Mouse (Mus musculus) subcutaneous adipose tissue, adult 2 months (tissue): ENCODE data around the gene Tk1. TPM values are rescaled to one million over a fixed set of nuclear protein-coding genes. Genes with fewer than 3 reads are reported as not detected.

Source experiments
- polyA plus RNA-seq: library from polyadenylated mRNA; depleted of rRNA; stranded (reverse); fragments of >200 nt; gene quantifications from 2 replicates; pipeline ENCODE4 v1.2.3, GENCODE M21; 2012; ENCODE audit warnings: low replicate concordance; rRNA removed

Tk1 gene
- polyA plus RNA-seq = 4.8 and 39.0 TPM in 2 replicates

DNA sequence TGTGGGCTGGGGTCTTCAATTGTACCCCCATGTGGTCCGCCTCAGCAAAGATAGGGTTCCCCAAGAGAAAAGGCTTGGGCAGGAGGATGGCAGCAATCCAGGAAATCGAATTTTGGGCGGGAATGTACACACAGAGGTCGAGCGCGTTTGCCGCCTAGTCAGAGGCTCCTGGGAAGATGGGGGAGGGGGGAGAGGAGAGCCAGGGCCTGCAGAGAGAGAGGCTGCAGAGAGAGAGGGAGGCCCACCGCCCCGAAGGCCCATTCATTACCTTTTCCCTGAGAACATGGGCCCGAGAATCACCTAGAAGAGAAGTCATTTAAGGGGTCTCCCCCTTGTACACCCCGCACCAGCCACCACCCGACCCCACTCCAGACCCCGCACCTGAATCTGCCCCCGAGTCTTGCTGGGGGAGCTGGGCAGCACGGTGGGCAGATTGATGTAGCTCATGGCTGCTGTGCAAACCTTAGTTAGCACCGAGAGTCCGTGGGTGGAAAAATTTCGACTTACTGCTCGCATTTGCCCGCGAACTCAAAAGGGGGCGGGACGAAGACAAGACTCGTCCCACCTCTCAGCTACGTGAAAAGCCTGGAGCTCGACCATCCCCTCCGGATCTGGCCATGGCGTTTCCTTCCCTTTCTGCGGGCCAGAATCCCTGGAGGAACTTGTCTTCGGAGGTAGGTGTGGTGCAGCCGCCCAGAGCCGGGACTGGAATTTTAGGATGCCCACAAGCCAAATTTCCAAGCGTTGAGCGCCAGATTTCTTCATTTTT, at the start of gene Tk1, which contains the start of gene Afmid:
Gene Tk1, minus strand, starts transcription at position 760 of the 769 bp plus-strand sequence.
Gene Afmid, plus strand, starts transcription at position 592 of the 769 bp plus-strand sequence.

DNA sequence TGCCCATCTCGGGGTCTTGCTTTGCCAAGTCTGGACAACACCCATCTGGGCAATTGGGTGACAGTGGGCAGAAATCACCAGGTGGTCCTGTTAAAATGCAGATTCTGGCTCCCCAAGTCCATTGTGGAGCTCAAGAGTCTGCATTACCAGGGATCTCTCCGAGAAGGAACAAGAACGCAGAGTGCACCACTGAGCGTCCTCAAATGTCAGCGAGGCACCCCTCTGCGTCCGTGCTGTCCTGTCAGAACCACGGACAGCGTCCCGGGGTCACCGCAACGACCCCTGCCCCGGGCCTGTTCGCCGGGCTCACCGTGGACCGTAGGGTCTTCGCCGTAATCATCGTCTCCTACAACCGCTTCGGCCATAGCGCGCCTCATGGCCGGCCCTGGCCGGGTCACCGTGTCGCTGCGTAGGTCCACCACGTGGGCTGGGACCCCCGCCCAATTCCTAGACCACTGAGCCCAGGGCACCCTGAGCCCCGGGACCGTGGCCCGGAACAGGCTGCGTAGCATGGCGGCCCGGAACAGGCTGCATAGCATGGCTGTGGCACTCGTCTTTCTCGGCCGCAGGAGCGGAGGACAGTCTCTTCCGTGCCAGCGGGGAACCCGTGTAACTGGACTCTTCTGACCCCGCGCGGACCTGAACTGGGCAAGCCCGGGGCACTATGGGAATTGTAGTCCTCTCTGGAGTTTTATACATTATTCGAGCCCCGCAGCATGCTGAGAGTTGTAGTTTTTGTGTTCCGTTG, 47.1 kb upstream of the Tk1 start, which contains the start of gene Tha1:
Gene Tha1, minus strand, starts transcription at position 621 of the 748 bp plus-strand sequence.

DNA sequence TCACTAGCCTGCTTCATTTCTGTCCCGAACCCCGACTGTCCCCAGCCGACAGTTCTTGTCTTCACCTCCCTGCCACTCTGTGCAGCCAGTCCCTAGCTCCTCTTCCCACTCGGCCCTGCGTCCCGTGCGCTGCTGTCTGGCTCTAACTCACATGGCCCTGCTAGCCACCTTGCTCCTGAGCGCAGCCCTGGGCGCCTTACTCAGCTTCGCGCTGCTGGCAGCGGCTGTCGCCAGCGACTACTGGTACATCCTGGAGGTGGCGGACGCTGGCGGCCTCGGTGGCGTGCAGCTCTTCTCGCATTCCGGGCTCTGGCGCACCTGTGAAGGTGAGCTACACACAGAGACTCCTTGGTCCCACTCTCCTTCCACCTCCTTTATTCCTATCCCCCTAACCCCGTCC, 34.7 kb upstream of the Tk1 start, which contains the start of gene Tmem235:
Gene Tmem235, plus strand, starts transcription at position 152 of the 400 bp plus-strand sequence.

DNA sequence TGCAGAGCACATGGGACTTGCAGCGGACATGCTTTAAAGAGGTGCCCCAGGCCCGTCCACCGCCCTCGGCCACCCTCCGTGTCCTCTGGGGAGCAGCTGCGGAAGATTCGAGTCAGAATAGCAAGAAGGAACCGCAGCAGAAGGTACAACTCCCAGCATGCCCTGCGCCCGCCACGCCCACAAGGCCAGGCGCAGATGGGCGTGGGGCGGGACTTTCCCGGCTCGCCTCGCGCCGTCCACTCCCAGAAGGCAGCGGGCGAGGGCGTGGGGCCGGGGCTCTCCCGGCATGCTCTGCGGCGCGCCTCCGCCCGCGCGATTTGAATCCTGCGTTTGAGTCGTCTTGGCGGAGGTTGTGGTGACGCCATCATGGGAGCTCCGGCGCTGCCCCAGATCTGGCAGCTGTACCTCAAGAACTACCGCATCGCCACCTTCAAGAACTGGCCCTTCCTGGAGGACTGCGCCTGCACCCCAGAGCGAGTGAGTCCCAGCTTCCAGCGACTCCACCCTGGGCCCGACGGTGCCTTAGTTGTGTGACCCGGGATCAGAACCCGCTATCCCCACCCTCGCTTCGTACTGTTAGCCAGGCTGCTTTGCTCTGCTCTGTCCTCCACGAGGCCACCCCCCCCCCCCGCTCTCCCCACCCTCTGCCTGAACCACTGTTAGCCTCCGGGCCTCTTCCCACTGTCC, 23.2 kb upstream of the Tk1 start, which contains the start of gene Birc5:
Gene Birc5, plus strand, starts transcription at position 267 of the 687 bp plus-strand sequence.

DNA sequence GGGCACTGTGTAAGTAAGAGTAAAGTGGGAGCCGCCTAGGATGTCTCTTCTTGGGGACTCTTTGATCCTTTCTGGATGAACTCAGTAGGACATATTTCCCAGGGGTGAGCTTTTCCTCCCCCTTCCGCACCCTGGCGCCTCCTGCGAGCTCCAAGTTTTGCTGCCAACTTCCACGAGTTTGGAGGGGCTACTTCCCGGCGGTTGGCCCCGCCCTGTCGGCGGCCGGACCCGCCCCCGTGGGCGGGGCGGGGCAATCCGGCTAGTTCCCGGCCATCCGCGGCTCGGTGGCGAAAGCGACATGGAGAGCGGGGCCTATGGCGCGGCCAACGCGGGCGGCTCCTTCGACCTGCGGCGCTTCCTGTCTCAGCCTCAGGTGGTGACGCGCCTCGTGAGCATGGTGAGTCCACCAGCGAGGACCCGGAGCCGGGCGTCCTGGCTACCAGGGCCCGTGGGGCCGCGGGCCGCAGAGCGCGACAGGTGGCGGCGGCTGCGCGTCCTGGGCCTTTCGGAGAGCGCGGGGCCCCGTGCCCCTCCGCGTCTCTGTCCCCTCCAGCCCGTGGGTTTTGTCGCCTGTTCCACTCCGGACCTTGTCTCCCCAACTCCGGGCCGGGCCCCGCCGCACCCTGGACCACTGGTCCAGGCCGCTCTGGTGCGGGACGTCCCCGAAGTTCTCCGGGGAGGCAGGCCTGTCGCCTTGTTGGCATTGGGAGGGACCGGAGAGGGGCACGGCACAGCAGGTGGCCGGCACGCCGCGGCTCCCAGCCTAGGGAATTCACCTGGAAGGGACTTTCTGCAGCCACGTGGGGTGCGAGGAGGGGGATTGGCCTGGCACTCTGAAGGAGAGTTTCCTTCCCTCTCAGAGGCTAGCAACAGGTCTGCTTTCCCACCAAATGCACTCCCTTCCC, 16.2 kb downstream of the Tk1 start, which contains the start of the genes Gm20708 and Syngr2:
Gene Gm20708, plus strand, starts transcription at position 262 of the 905 bp plus-strand sequence.
Gene Syngr2, plus strand, starts transcription at position 262 of the 905 bp plus-strand sequence.

DNA sequence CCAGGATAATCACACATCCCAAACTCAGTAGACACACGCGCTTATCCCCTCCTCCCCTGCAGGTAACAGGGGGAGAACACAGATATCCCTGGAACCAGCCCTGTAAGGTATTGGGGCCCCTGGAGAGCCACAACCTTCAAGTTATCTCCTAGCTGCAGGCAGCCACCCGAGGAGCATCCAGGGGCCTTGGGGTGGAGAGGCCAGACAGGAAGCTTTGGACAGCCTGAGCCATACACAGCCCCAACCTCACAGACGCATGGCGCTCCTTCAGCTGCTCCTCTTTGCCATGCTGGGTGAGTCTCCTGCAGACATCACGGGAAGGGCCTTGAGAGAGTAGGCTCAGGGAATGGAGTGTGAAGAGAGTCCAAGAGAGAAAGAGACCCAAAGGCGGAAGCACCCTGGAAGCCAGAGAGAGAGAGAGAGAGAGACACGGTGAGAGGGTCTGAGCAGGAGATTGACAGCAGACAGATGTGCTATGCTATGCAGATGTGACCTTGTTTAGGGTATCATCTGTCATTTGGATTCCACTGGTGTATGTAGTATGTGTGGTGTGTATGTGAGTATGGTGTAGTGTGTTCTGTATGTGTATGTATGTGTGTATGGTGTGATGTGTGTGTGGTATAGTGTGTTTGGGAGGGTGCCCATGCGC, 28.3 kb downstream of the Tk1 start, which contains the start of gene 6030468B19Rik:
Gene 6030468B19Rik, plus strand, starts transcription at position 150 of the 649 bp plus-strand sequence.

DNA sequence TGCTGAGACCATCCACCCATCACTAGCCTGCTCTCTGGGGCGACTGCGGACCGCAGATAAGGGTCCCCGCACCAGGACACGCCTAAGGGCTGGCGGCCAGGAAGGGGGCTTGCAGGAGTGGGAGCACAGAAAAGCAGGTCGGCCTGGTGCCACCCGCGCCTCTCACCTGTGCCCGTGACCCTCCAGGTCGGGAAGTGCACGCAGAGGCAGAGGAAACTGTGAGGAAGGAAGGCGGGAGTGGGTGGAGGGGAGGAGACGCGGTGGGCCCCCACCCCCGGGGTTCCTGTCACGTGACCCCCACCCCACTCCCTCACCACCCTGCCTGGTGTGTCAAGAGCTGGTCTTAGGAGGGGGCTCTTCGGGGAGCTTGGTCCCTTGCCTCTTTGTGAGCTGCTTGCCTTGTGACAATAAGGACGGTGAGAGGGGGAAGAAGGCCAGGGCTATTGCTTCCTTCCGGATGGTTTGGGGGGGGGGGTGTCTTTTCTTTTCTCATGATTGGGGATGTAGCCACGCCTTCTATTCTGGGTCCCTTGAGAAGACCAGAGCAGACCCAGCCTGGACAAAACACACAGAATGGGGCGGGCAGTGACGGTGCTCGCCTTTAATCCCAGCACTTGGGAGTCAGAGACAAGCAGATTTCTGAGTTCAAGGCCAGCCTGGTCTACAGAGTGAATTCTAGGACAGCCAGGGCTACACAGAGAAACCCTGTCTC, 43.7 kb downstream of the Tk1 start, which contains the start of the genes Tmc8 and Tmc6:
Gene Tmc8, plus strand, starts transcription at position 84 of the 712 bp plus-strand sequence.
Gene Tmc6, minus strand, starts transcription at position 206 of the 712 bp plus-strand sequence.

Other genes starting within 250 kb of the Tk1 start
- 20.3 and 38.3 TPM in 2 replicates for gene Tnrc6c, start 171.8 kb downstream of the Tk1 start, polyA plus RNA-seq
- gene Tmc8, start 44.0 kb downstream of the Tk1 start, polyA plus RNA-seq = 7.0 and 14.5 TPM in 2 replicates
- gene Tmc6, start 43.9 kb downstream of the Tk1 start, polyA plus RNA-seq = 34.4 and 55.4 TPM in 2 replicates
- 0.12 TPM in 1 of 2 replicates, not detected in the other for gene 6030468B19Rik, start 28.4 kb downstream of the Tk1 start, polyA plus RNA-seq
- 0.13 TPM in 1 of 2 replicates, not detected in the other for gene Gm20708, start 16.4 kb downstream of the Tk1 start, polyA plus RNA-seq
- 104 and 140 TPM in 2 replicates for gene Syngr2, start 16.4 kb downstream of the Tk1 start, polyA plus RNA-seq
- gene Afmid, start 168 bp downstream of the Tk1 start, polyA plus RNA-seq = 5.9 and 9.7 TPM in 2 replicates
- 1.3 and 9.5 TPM in 2 replicates for gene Birc5, start 23.2 kb upstream of the Tk1 start, polyA plus RNA-seq
- not detected in 2 replicates for gene Tmem235, start 34.7 kb upstream of the Tk1 start, polyA plus RNA-seq
- 12.1 and 13.3 TPM in 2 replicates for gene Tha1, start 47.4 kb upstream of the Tk1 start, polyA plus RNA-seq
- 8.3 and 24.4 TPM in 2 replicates for gene Socs3, start 144.0 kb upstream of the Tk1 start, polyA plus RNA-seq
- 47.5 and 54.3 TPM in 2 replicates for gene Pgs1, start 160.2 kb upstream of the Tk1 start, polyA plus RNA-seq